Mouse (Mus musculus) testis, postnatal 10 days (tissue): Measurements from ENCODE around the gene Marveld2.
A peak's percentile ranks its signal among the peaks of the same experiment; 100 is the strongest.

Experiments
- DNase-seq: peaks from one replicate; pipeline ENCODE4 v3.0.0; 2021; ENCODE audit warnings: low spot score

Gene Marveld2

DNA sequence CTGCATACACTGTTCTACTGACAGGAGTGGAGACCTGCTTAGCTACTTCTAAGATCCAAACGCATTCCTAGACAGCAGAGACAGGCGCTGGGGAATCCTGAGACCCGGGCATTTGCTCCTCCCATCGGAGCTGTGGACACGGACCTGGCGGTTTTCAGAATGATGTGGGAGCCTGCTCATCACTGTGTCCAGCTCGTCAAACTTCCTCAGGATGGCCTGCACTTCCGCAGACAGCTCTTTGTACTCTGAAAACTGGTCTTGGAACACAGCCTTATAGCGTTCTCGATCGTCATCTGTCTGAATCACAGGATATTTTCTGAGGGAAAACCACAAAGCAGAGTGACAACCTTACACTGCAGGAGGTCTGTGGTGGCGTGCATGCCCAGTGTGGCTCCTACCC, 16.5 kb downstream of the Marveld2 start:
- DNase-seq: no peak

DNA sequence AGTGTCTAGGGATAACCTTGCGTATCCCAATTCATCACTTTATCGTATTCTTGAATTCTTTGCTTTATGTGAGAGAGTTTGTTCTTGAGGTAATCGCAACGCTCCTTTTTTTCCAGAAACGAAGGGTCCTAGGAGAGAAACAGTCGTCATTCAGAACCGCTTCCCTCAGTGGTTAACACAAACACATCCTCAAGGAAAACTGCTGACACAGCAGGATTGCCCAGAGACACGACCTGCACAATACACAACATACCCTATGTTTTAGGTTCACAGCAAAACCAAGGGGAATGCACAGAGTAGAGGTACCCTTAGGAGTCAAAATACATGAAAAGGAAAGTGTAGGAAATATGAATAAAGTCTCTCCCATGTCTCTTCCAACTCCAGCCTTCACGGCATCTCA, 19.5 kb downstream of the Marveld2 start:
- DNase-seq: no peak

DNA sequence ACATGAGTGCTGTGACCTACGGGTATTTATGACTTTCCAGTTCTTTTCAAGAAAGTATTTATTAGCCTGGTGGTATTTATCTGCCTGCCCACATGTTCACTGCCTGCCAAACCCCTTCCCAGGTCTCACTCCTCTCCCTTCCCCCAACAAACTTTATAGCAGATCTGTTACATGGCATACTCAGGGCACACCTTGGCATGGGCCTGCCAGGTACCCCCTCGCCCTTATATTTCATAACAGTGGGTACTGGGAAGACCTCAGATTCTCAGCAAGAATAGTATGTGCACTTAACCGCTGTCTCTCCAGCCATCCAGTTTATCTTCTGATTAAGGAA, 21.3 kb downstream of the Marveld2 start:
- no peak for DNase-seq

GRCm38 (mm10) chr13:100594838-100595551, 21.8 kb downstream of the Marveld2 start:
- DNase-seq: no peak

DNA sequence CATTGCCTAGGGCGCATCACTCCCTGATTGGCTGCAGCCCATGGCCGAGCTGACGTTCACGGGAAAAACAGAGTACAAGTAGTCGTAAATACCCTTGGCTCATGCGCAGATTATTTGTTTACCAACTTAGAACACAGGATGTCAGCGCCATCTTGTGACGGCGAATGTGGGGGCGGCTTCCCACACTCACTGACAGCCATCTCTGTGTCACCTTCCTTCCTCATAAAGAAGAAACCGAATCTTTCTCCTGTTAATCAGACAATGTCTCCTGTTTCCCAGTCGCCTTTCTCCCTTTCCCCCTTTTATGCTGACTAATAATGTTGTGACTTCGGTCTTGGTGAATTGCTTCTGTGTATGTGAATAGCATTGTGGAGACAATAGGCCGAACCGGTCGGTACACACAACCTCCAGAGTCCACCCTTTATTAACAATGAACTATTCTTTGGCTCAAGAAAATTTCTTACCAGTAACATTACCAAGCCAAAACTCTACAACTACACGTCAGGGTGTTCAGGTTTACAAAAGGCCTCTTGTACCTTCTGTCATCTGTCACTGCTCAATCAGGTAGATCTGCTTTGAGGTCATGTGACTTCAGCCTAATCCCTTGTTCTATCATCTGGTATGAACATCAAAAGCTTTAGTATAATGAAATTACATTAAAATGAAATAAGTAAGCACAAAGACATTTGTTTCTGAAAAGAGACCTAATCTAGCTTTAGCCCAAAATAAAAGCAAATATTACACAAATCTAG, 22.6 kb downstream of the Marveld2 start:
- no peak for DNase-seq

- no peak for DNase-seq
Observed at GRCm38 (mm10) chr13:100588646-100589045, 28.1 kb downstream of the Marveld2 start.

GRCm38 (mm10) chr13:100582144-100582543, 34.6 kb downstream of the Marveld2 start:
- no peak for DNase-seq

- no peak for DNase-seq
Observed at GRCm38 (mm10) chr13:100581701-100582100, 35.1 kb downstream of the Marveld2 start.

DNA sequence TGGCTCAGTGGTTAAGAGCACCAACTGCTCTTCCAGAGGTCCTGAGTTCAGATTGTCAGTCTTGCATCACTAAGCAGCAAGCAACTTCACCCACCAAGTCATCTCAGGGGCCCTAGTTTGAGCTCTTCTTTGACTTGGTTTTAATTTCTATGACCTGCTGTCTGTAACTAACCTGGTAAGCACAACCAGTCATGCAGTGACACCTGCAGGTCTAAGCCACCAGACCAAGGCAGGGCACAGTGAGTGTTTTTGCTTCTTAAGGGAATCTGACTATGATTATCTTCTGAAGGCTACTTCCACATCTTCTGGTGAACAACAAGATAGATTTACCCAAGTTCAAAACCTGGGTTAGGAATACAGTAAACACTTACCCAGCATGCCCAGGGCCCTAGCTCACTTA, 36.8 kb downstream of the Marveld2 start:
- DNase-seq: no peak

- no peak for DNase-seq
Observed at GRCm38 (mm10) chr13:100579220-100579619, 37.6 kb downstream of the Marveld2 start.

GRCm38 (mm10) chr13:100575950-100576349, 40.8 kb downstream of the Marveld2 start:
- DNase-seq: no peak

- DNase-seq: no peak
Observed at GRCm38 (mm10) chr13:100570713-100571112, 46.1 kb downstream of the Marveld2 start.

GRCm38 (mm10) chr13:100568359-100568758, 48.4 kb downstream of the Marveld2 start:
- DNase-seq: no peak

- DNase-seq: no peak
Observed at GRCm38 (mm10) chr13:100559449-100559848, 57.3 kb downstream of the Marveld2 start.

- DNase-seq: no peak
Observed at GRCm38 (mm10) chr13:100557011-100557410, 59.8 kb downstream of the Marveld2 start.

DNA sequence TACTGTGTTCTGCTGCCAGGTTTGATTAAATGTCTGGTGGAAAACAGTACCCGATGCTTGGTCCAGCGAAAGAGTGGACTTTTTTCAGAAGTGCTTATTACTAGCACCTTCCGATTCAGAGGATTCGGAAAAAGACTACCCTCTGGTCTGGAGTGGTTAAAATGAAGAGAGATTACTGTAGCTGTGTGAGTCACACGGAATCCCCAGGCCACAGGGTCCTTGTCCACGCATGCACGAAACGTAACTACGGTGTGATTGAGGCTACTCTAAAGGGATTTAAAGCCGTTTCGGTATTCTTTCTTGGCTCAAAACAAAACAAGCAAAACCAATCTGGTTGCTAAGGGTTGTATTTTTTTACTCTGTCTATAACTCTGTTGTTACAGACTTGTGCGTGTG, 63.7 kb downstream of the Marveld2 start:
- no peak for DNase-seq

GRCm38 (mm10) chr13:100552369-100553041, 64.3 kb downstream of the Marveld2 start, which contains the start of gene Ocln:
Gene Ocln, minus strand, starts transcription at chr13:100552718.
- DNase-seq: peak; percentile 75

- no peak for DNase-seq
Observed at GRCm38 (mm10) chr13:100552009-100552368, 64.8 kb downstream of the Marveld2 start.

DNA sequence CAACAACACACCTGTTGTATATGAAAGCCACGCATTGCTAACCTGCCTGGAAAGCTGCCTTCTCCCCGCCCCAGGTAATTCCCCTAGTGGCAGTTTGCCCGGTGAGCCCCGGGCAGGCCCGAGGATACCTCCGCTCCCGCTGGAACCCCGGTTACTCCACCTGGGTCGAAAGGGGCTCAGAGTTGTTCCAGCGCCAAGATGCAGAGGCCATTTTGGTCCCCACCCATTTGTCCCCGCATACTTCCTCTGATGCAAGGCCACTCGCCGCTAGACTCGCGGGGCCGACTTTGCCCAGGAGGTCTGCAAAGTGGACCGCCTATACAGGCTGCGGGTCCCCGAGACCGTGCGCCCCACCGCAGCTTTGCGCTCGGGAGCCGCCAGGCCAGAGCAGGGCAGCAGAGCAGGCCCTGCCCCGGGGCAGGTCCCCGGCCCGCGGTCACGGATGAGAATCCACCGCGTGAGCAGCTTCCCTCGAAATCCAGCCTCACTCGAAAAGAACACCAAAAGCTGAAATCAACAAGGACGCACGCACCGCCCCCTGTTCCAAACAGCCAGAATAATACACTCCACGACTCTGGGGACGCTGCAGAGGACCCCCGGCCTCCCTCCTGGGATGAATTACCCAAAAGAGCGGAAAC, 65.3 kb downstream of the Marveld2 start:
- peak; percentile 54 for DNase-seq

DNA sequence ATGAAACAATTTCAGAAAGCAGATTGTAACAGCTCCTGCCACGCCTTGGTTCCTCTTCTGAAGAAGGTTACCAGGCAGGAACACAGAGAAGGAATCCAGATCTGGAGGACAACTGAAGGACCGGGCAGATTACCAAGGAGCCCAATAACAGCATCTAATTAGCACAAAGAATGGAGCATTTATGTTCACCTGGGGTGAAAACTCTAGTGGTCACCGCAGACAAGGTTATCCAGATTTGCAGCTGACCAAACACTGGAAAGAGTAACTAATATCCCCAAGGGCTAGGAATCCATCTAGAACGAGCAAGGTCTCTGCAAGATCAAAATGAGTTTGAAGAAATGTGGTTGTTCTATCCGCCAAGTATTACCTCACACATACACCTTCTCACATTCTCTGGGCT, 69.5 kb downstream of the Marveld2 start:
- no peak for DNase-seq
